Mouse (Mus musculus): ENCODE measurements at regions not wholly inside any gene's neighbourhood (a gene's known extent, or its start where the extent isn't known, plus 50 kb on each side); places are given as distances from the start of the nearest gene placed in this dataset.

DNA sequence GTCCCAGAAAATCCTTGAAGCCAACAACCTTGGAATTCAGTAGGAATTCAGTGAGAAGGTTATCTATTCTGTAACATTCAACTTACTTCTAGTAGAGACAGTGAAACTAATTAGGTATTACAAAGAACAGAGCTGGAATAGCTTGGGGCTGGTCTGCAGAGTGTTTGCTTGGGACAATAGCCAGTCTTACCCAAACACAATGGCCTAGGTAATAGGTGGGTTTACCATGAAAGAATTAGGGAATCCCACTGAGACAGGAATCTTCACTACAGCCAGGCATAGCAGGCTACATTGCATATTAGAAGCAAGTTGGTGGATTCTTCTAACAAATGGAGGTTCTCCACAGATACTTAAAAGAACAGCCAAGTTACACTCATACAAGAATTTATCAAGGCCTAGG, 449.0 kb upstream of the Gabra5 start:
- Histone ChIP-seq H3K4me3 (ENCODE audit: low read depth, low read length) (no peak overlapping the region), H3K27me3 (replicated peaks; ENCODE audit: control insufficient read depth, insufficient read depth, low read length) (no peaks in the 10 kb centered on the region), H3K9me3 (ENCODE audit: control insufficient read depth) (no peaks in the 10 kb centered on the region), H3K9ac (ENCODE audit: low read depth, low read length) (no peak overlapping the region), H3K4me2 (replicated peaks; ENCODE audit: low read depth) (no peak overlapping the region), H3K36me3 (ENCODE audit: control insufficient read depth, insufficient read depth) (no peaks in the 10 kb centered on the region), H3K4me1 (replicated peaks; ENCODE audit: control insufficient read depth, insufficient read depth, low read length) (no peaks in the 10 kb centered on the region), H3K27ac (ENCODE audit: low read depth, low read length) (no peak overlapping the region)
- TF ChIP-seq CTCF (IDR thresholded peaks at IDR 0.05; ENCODE audit: low read depth) = no peak
- ATAC-seq = no peak
